Mouse (Mus musculus): ENCODE measurements around the gene F8. TPM values are rescaled to one million over a fixed set of nuclear protein-coding genes. Genes with fewer than 3 reads are reported as not detected.
A peak's percentile ranks its signal among the peaks of the same experiment; 100 is the strongest.

F8 gene
- polyA plus RNA-seq, 1 experiment = 1.0 TPM

DNA sequence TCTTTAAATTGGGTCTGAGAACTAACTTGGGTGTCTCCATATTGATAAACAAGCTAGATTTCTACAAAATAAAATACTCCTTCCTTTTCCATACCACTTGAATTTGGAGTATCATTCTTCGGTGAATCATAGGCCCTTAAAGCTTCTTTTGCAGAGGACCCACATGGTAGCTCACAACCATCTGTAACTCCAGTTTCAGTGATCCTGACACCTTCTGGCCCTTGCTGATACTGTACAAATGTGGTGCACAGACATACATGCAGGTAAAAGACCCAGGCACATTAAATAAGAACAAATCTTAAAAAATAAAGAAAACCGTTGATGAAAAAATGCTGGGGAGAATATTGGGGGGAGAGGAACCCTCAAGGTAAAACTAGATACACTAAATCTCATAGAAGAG lies 244.2 kb downstream of the F8 start:
- no peak for DNase-seq (ENCODE audit: low spot score)

DNA sequence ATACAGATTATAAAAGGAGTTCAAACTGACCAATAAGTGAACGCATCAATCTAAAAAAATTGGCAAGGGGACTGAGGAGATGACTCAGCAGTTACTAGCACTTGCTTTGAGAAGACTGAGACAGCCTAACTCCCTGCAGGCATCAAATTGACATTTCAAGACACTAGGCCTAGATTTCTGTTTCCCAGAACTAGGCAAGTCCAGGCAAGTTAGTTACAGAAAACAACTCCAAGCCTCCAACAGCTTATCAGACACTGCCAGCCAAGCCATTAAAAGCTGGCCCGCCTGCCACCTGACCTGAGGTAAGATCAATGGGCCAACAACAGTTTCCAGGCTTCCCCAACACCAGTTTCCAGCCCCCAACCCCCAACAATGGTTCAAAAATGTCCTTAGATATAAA lies 244.7 kb downstream of the F8 start:
- DNase-seq (ENCODE audit: low spot score) = no peak

GRCm38 (mm10) chrX:75136938-75137337 lies 245.5 kb downstream of the F8 start:
- no peak for DNase-seq (ENCODE audit: low spot score)

DNA sequence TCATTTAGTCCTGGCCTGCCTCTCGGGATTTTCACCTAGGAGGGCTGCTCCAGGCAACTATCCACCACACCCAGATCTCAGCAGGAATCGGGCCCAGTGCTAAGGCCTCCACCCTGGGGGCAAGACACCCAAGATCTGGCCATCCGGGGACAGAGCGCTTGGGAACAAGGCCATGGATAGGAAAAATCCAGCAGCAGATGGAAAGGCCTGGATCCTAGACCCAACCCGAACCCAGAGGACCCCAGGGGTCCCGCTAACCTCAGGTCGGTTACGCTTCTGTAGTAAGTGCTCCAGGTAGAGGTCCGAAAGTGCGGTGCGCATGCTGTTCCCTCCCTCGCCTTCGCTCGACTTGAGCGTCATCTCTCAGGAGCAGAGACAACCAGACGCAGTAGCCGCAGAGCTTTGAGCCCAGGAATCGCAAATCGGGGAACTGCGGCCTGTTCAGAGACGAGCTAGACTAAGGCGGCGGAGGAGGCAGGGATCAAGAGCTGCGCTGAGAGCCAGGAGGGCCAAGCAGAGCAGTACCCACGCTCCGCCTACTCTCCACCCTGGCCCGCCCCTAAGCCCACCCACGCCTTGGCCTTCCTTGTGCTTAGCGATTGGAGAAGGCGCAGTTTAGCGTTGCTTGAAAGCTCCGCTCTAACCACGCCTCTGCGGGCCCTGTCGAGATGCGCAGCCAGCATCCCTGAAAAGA lies 251.8 kb downstream of the F8 start, which contains the start of gene Mpp1:
Gene Mpp1 (minus strand): TSS at position 550 of the 694 bp plus-strand sequence.
- DNase-seq (ENCODE audit: low spot score) = peak; percentile 54

- no peak for DNase-seq (ENCODE audit: low spot score)
These were observed 252.9 kb downstream of the F8 start for GRCm38 (mm10) chrX:75129474-75129873.

GRCm38 (mm10) chrX:75128333-75128980 lies 254.0 kb downstream of the F8 start:
- DNase-seq (ENCODE audit: low spot score) = no peak

DNA sequence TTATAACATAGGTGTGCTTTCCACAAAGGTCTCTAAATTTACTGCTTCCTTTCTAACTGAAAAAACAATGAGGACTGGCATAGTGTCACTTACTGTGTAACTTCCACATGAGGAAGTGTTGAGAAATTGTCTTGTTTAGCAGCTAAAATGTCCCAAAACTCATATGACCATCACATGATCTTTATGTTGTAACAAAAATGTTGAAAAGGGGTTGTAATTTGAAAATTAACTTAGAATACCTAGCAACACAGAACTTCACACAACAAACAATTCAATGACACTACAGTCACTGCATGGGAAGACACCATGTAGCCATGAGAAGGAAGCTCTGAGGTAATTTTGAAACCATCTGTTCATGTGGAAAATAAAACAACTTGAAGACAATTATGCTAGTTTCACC lies 255.5 kb downstream of the F8 start:
- DNase-seq (ENCODE audit: low spot score) = no peak

DNA sequence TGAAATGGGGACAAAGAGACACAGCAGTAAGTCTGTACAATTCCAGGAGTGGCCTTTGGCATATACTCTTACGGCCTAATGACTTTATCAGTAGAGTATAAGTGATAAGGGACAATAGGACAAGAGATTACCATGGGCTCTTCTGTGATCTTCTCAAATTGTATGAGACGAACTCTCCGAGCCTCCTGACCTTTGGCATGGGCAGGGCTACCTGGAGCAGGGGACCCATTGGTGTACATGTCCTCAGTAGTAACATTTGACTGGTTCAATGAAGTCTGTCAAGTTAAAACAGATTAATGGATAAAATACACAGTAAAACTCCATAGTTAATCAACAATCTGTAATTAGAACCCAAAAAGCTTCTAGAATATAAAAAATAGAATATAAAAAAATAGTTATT lies 256.8 kb downstream of the F8 start:
- no peak for DNase-seq (ENCODE audit: low spot score)

Other genes with a start within 250 kb of the F8 start
- 0.34 TPM in 1 of 2 replicates, not detected in the other for gene Smim9, start 218.8 kb downstream of the F8 start, polyA plus RNA-seq (2012; rRNA removed)
- gene Fundc2, start 216 bp downstream of the F8 start, polyA plus RNA-seq (2012; rRNA removed) = 39.7 and 45.2 TPM in 2 replicates
- gene Cmc4, start 34.0 kb upstream of the F8 start, polyA plus RNA-seq (2012; rRNA removed) = 18.3 and 26.1 TPM in 2 replicates
- 10.3 and 13.8 TPM in 2 replicates for gene Mtcp1, start 34.0 kb upstream of the F8 start, polyA plus RNA-seq (2012; rRNA removed)
- 19.5 and 19.8 TPM in 2 replicates for gene Brcc3, start 34.0 kb upstream of the F8 start, polyA plus RNA-seq (2012; rRNA removed)
- 32.1 and 38.3 TPM in 2 replicates for gene Vbp1, start 131.7 kb upstream of the F8 start, polyA plus RNA-seq (2012; rRNA removed)
- gene Rab39b, start 195.6 kb upstream of the F8 start, polyA plus RNA-seq (2012; rRNA removed) = 0.47 and 0.63 TPM in 2 replicates